Mouse (Mus musculus): Measurements from ENCODE around the gene Slco1a6. TPM values are rescaled to one million over a fixed set of nuclear protein-coding genes. Genes with fewer than 3 reads are reported as not detected.
"Not testable (repeated sequence)": the region's sequence is repeated elsewhere in the genome, so short reads cannot be mapped to it uniquely, and the experiment has no call there.

The Slco1a6 gene
- not detected in 2 replicates for polyA plus RNA-seq (2016; fragmentation: Nextera tagmentation; extraction: Ambion mirVana)

GRCm38 (mm10) chr6:142208421-142208820 is at the start of gene Slco1a6:
TSS of gene Slco1a6 (minus strand) at chr6:142208521.
- no peak within 1 kb of the TSS for H3K27ac ChIP-seq
- H3K9me3 ChIP-seq = no peaks in the 10 kb centered on the region
- no peak within 1 kb of the TSS for H3K9ac ChIP-seq
- no peak for ATAC-seq (ENCODE audit: low FRiP score)
- H3K4me2 ChIP-seq = no peak within 1 kb of the TSS
- WGBS = 91% methylated on average over 4 of the region's 4 CpGs
- no peaks in the 10 kb centered on the region for H3K4me1 ChIP-seq
- no peak within 1 kb of the TSS for H3K4me3 ChIP-seq (replicated peaks)
- no peaks in the 10 kb centered on the region for H3K27me3 ChIP-seq
- no peaks in the 10 kb centered on the region for H3K36me3 ChIP-seq (replicated peaks)

- H3K9me3 ChIP-seq; H3K4me3 ChIP-seq (replicated peaks); H3K9ac ChIP-seq; H3K27me3 ChIP-seq; H3K27ac ChIP-seq; H3K4me2 ChIP-seq; H3K36me3 ChIP-seq (replicated peaks); ATAC-seq (ENCODE audit: low FRiP score); H3K4me1 ChIP-seq: not testable (repeated sequence)
- 96% methylated on average over 1 of the region's 1 CpGs for WGBS
Observed at GRCm38 (mm10) chr6:142250738-142251307, 42.5 kb upstream of the Slco1a6 start.

GRCm38 (mm10) chr6:142245065-142245464 is 36.7 kb upstream of the Slco1a6 start:
- Histone ChIP-seq H3K4me1 (no peaks in the 10 kb centered on the region), H3K36me3 (replicated peaks) (no peaks in the 10 kb centered on the region), H3K4me3 (replicated peaks) (no peak overlapping the region), H3K9me3 (no peaks in the 10 kb centered on the region), H3K4me2 (no peak overlapping the region), H3K27ac (no peak overlapping the region), H3K27me3 (no peaks in the 10 kb centered on the region), H3K9ac (no peak overlapping the region)
- 88% methylated on average over 5 of the region's 5 CpGs for WGBS
- no peak for ATAC-seq (ENCODE audit: low FRiP score)

GRCm38 (mm10) chr6:142239468-142239867 is 31.1 kb upstream of the Slco1a6 start:
- Histone ChIP-seq H3K27ac (no peak overlapping the region), H3K27me3 (no peaks in the 10 kb centered on the region), H3K9me3 (no peaks in the 10 kb centered on the region), H3K36me3 (replicated peaks) (no peaks in the 10 kb centered on the region), H3K4me2 (no peak overlapping the region), H3K4me3 (replicated peaks) (no peak overlapping the region), H3K9ac (no peak overlapping the region), H3K4me1 (no peaks in the 10 kb centered on the region)
- WGBS = 71% methylated on average over 1 of the region's 1 CpGs
- ATAC-seq (ENCODE audit: low FRiP score) = no peak

GRCm38 (mm10) chr6:142220138-142220537 is 11.8 kb upstream of the Slco1a6 start:
- Histone ChIP-seq H3K9ac (no peak overlapping the region), H3K4me1 (no peaks in the 10 kb centered on the region), H3K27me3 (no peaks in the 10 kb centered on the region), H3K9me3 (no peaks in the 10 kb centered on the region), H3K36me3 (replicated peaks) (no peaks in the 10 kb centered on the region), H3K4me3 (replicated peaks) (no peak overlapping the region), H3K4me2 (no peak overlapping the region), H3K27ac (no peak overlapping the region)
- ATAC-seq (ENCODE audit: low FRiP score) = no peak

GRCm38 (mm10) chr6:142211821-142212220 is 3.5 kb upstream of the Slco1a6 start:
- no peaks in the 10 kb centered on the region for H3K9me3 ChIP-seq
- ATAC-seq (ENCODE audit: low FRiP score) = no peak
- no peak overlapping the region for H3K27ac ChIP-seq
- no peak overlapping the region for H3K4me2 ChIP-seq
- H3K36me3 ChIP-seq (replicated peaks) = no peaks in the 10 kb centered on the region
- no peaks in the 10 kb centered on the region for H3K4me1 ChIP-seq
- no peaks in the 10 kb centered on the region for H3K27me3 ChIP-seq
- no peak overlapping the region for H3K9ac ChIP-seq
- no peak overlapping the region for H3K4me3 ChIP-seq (replicated peaks)

- H3K27me3 ChIP-seq = no peaks in the 10 kb centered on the region
- H3K9me3 ChIP-seq = no peaks in the 10 kb centered on the region
- H3K4me2 ChIP-seq = no peak overlapping the region
- no peaks in the 10 kb centered on the region for H3K4me1 ChIP-seq
- H3K36me3 ChIP-seq (replicated peaks) = no peaks in the 10 kb centered on the region
- no peak overlapping the region for H3K9ac ChIP-seq
- no peak for ATAC-seq (ENCODE audit: low FRiP score)
- H3K27ac ChIP-seq = no peak overlapping the region
- no peak overlapping the region for H3K4me3 ChIP-seq (replicated peaks)
Observed at GRCm38 (mm10) chr6:142209749-142210148, 1.4 kb upstream of the Slco1a6 start.

- H3K9ac ChIP-seq = no peak overlapping the region
- no peak overlapping the region for H3K4me2 ChIP-seq
- no peak overlapping the region for H3K4me3 ChIP-seq (replicated peaks)
- H3K4me1 ChIP-seq = no peaks in the 10 kb centered on the region
- ATAC-seq (ENCODE audit: low FRiP score) = no peak
- H3K36me3 ChIP-seq (replicated peaks) = no peaks in the 10 kb centered on the region
- no peak overlapping the region for H3K27ac ChIP-seq
- H3K9me3 ChIP-seq = no peaks in the 10 kb centered on the region
- H3K27me3 ChIP-seq = no peaks in the 10 kb centered on the region
Observed at GRCm38 (mm10) chr6:142200524-142200923, 7.8 kb downstream of the Slco1a6 start.

GRCm38 (mm10) chr6:142194245-142194644 is 14.1 kb downstream of the Slco1a6 start:
- 92% methylated on average over 8 of the region's 8 CpGs for WGBS
- H3K27me3 ChIP-seq = no peaks in the 10 kb centered on the region
- no peaks in the 10 kb centered on the region for H3K9me3 ChIP-seq
- no peak overlapping the region for H3K4me3 ChIP-seq (replicated peaks)
- H3K4me2 ChIP-seq = no peak overlapping the region
- H3K4me1 ChIP-seq = no peaks in the 10 kb centered on the region
- H3K27ac ChIP-seq = no peak overlapping the region
- no peaks in the 10 kb centered on the region for H3K36me3 ChIP-seq (replicated peaks)
- no peak overlapping the region for H3K9ac ChIP-seq
- no peak for ATAC-seq (ENCODE audit: low FRiP score)

- Histone ChIP-seq H3K4me1 (no peaks in the 10 kb centered on the region), H3K9me3 (no peaks in the 10 kb centered on the region), H3K27ac (no peak overlapping the region), H3K4me3 (replicated peaks) (no peak overlapping the region), H3K27me3 (no peaks in the 10 kb centered on the region), H3K4me2 (no peak overlapping the region), H3K9ac (no peak overlapping the region), H3K36me3 (replicated peaks) (no peaks in the 10 kb centered on the region)
- ATAC-seq (ENCODE audit: low FRiP score) = no peak
- 85% methylated on average over 1 of the region's 1 CpGs for WGBS
Observed at GRCm38 (mm10) chr6:142191962-142192361, 16.4 kb downstream of the Slco1a6 start.

GRCm38 (mm10) chr6:142187426-142187825 is 20.9 kb downstream of the Slco1a6 start:
- H3K9me3 ChIP-seq = no peaks in the 10 kb centered on the region
- WGBS = 92% methylated on average over 3 of the region's 3 CpGs

GRCm38 (mm10) chr6:142185868-142186415 is 22.4 kb downstream of the Slco1a6 start:
- ATAC-seq (ENCODE audit: low FRiP score) = no peak
- no peaks in the 10 kb centered on the region for H3K27me3 ChIP-seq
- H3K9ac ChIP-seq = no peak overlapping the region
- no peaks in the 10 kb centered on the region for H3K9me3 ChIP-seq
- WGBS = 84% methylated on average over 2 of the region's 2 CpGs
- no peaks in the 10 kb centered on the region for H3K36me3 ChIP-seq (replicated peaks)
- no peak overlapping the region for H3K4me3 ChIP-seq (replicated peaks)
- no peak overlapping the region for H3K27ac ChIP-seq
- no peak overlapping the region for H3K4me2 ChIP-seq
- no peaks in the 10 kb centered on the region for H3K4me1 ChIP-seq

More at GRCm38 (mm10) chr6:142187426-142187825, 20.9 kb downstream of the Slco1a6 start:
- H3K4me1 ChIP-seq = no peaks in the 10 kb centered on the region
- H3K9ac ChIP-seq = no peak overlapping the region
- no peaks in the 10 kb centered on the region for H3K27me3 ChIP-seq
- H3K4me2 ChIP-seq = no peak overlapping the region
- H3K36me3 ChIP-seq (replicated peaks) = no peaks in the 10 kb centered on the region
- ATAC-seq (ENCODE audit: low FRiP score) = no peak
- no peak overlapping the region for H3K27ac ChIP-seq
- H3K4me3 ChIP-seq (replicated peaks) = no peak overlapping the region

- Histone ChIP-seq H3K27me3 (no peaks in the 10 kb centered on the region), H3K36me3 (replicated peaks) (no peaks in the 10 kb centered on the region), H3K27ac (no peak overlapping the region), H3K4me2 (no peak overlapping the region), H3K4me3 (replicated peaks) (no peak overlapping the region), H3K9ac (no peak overlapping the region), H3K9me3 (no peaks in the 10 kb centered on the region), H3K4me1 (no peaks in the 10 kb centered on the region)
- WGBS = 86% methylated on average over 5 of the region's 5 CpGs
- no peak for ATAC-seq (ENCODE audit: low FRiP score)
Observed at GRCm38 (mm10) chr6:142163406-142163805, 44.9 kb downstream of the Slco1a6 start.

All from forebrain, embryonic 12.5 days (tissue).